Mouse (Mus musculus): ENCODE data around the gene Proser1. TPM values are rescaled to one million over a fixed set of nuclear protein-coding genes. Genes with fewer than 3 reads are reported as not detected.

Proser1 gene
- polyA plus RNA-seq, 1 experiment from 2014 or later: 24.7 TPM

GRCm38 (mm10) chr3:53460106-53460505 lies 3.4 kb upstream of the Proser1 start:
- H3K9me3 ChIP-seq (ENCODE audit: control insufficient read depth, low read length): no peaks in the 10 kb centered on the region
- H3K4me2 ChIP-seq (replicated peaks; ENCODE audit: low read depth, low read length): no peak overlapping the region
- no peak for ATAC-seq (ENCODE audit: low FRiP score, low TSS enrichment)
- no peaks in the 10 kb centered on the region for H3K27me3 ChIP-seq (ENCODE audit: control insufficient read depth, insufficient read depth, low read length)
- H3K36me3 ChIP-seq (ENCODE audit: control insufficient read depth, insufficient read depth, low read length): peaks cover 44% of the 10 kb centered on the region
- H3K27ac ChIP-seq (ENCODE audit: low read depth, low read length): no peak overlapping the region
- H3K4me1 ChIP-seq (ENCODE audit: control insufficient read depth, insufficient read depth, low read length): no peaks in the 10 kb centered on the region; the same call in 1 of the 2 replicates
- WGBS: 84% methylated on average over 9 of the region's 9 CpGs
- H3K4me3 ChIP-seq (ENCODE audit: low read length): no peak overlapping the region
- no peak overlapping the region for H3K9ac ChIP-seq (ENCODE audit: low read depth, low read length)

GRCm38 (mm10) chr3:53462701-53463045 lies 793 bp upstream of the Proser1 start:
- no peaks in the 10 kb centered on the region for H3K9me3 ChIP-seq (ENCODE audit: control insufficient read depth, low read length)
- H3K27me3 ChIP-seq (ENCODE audit: control insufficient read depth, insufficient read depth, low read length): no peaks in the 10 kb centered on the region
- H3K4me3 ChIP-seq (ENCODE audit: low read length): peak overlapping the region; percentile 98
- 5% methylated on average over 9 of the region's 9 CpGs for WGBS
- peak overlapping the region; percentile 93 for H3K9ac ChIP-seq (ENCODE audit: low read depth, low read length)
- peak overlapping the region; percentile 80 for H3K4me2 ChIP-seq (replicated peaks; ENCODE audit: low read depth, low read length)
- no peak; the same call in 1 of the 2 replicates for ATAC-seq (ENCODE audit: low FRiP score, low TSS enrichment)
- H3K4me1 ChIP-seq (ENCODE audit: control insufficient read depth, insufficient read depth, low read length): peaks cover 17% of the 10 kb centered on the region
- H3K36me3 ChIP-seq (ENCODE audit: control insufficient read depth, insufficient read depth, low read length): peaks cover 22% of the 10 kb centered on the region
- peak overlapping the region; percentile 92 for H3K27ac ChIP-seq (ENCODE audit: low read depth, low read length)

GRCm38 (mm10) chr3:53463765-53464114 lies 274 bp downstream of the Proser1 start:
- H3K4me3 ChIP-seq (ENCODE audit: low read length): peak overlapping the region; percentile 98
- no peaks in the 10 kb centered on the region for H3K27me3 ChIP-seq (ENCODE audit: control insufficient read depth, insufficient read depth, low read length)
- ATAC-seq (ENCODE audit: low FRiP score, low TSS enrichment): peak; percentile 53
- H3K4me1 ChIP-seq (ENCODE audit: control insufficient read depth, insufficient read depth, low read length): peaks cover 22% of the 10 kb centered on the region
- H3K27ac ChIP-seq (ENCODE audit: low read depth, low read length): peak overlapping the region; percentile 80
- H3K36me3 ChIP-seq (ENCODE audit: control insufficient read depth, insufficient read depth, low read length): peaks cover 14% of the 10 kb centered on the region; the same call in 1 of the 2 replicates
- H3K9ac ChIP-seq (ENCODE audit: low read depth, low read length): peak overlapping the region; percentile 93
- no peaks in the 10 kb centered on the region for H3K9me3 ChIP-seq (ENCODE audit: control insufficient read depth, low read length)
- H3K4me2 ChIP-seq (replicated peaks; ENCODE audit: low read depth, low read length): peak overlapping the region; percentile 80
- under 1% methylated on average over 35 of the region's 35 CpGs for WGBS

- H3K4me1 ChIP-seq (ENCODE audit: control insufficient read depth, insufficient read depth, low read length): peaks cover 22% of the 10 kb centered on the region
- H3K4me3 ChIP-seq (ENCODE audit: low read length): peak overlapping the region; percentile 98
- no peaks in the 10 kb centered on the region for H3K9me3 ChIP-seq (ENCODE audit: control insufficient read depth, low read length)
- peaks cover 16% of the 10 kb centered on the region for H3K36me3 ChIP-seq (ENCODE audit: control insufficient read depth, insufficient read depth, low read length)
- no peak for ATAC-seq (ENCODE audit: low FRiP score, low TSS enrichment)
- WGBS: under 1% methylated on average over 20 of the region's 20 CpGs
- peak overlapping the region; percentile 80 for H3K4me2 ChIP-seq (replicated peaks; ENCODE audit: low read depth, low read length)
- peak overlapping the region; percentile 80; the same call in 1 of the 2 replicates for H3K27ac ChIP-seq (ENCODE audit: low read depth, low read length)
- no peaks in the 10 kb centered on the region for H3K27me3 ChIP-seq (ENCODE audit: control insufficient read depth, insufficient read depth, low read length)
- H3K9ac ChIP-seq (ENCODE audit: low read depth, low read length): peak overlapping the region; percentile 93
Observed at GRCm38 (mm10) chr3:53464146-53464698, 756 bp downstream of the Proser1 start.

- H3K9me3 ChIP-seq (ENCODE audit: control insufficient read depth, low read length): no peaks in the 10 kb centered on the region
- peak overlapping the region; percentile 80 for H3K4me2 ChIP-seq (replicated peaks; ENCODE audit: low read depth, low read length)
- no peak for ATAC-seq (ENCODE audit: low FRiP score, low TSS enrichment)
- peak overlapping the region; percentile 8; the same call in 1 of the 2 replicates for H3K9ac ChIP-seq (ENCODE audit: low read depth, low read length)
- WGBS: 29% methylated on average over 6 of the region's 6 CpGs
- peak overlapping the region; percentile 98 for H3K4me3 ChIP-seq (ENCODE audit: low read length)
- no peak overlapping the region for H3K27ac ChIP-seq (ENCODE audit: low read depth, low read length)
- peaks cover 14% of the 10 kb centered on the region for H3K36me3 ChIP-seq (ENCODE audit: control insufficient read depth, insufficient read depth, low read length)
- H3K4me1 ChIP-seq (ENCODE audit: control insufficient read depth, insufficient read depth, low read length): peaks cover 22% of the 10 kb centered on the region
- H3K27me3 ChIP-seq (ENCODE audit: control insufficient read depth, insufficient read depth, low read length): no peaks in the 10 kb centered on the region
Observed at GRCm38 (mm10) chr3:53465330-53465729, 1.9 kb downstream of the Proser1 start.

GRCm38 (mm10) chr3:53466481-53466880 lies 3.0 kb downstream of the Proser1 start:
- Histone ChIP-seq H3K27ac (ENCODE audit: low read depth, low read length) (no peak overlapping the region), H3K9me3 (ENCODE audit: control insufficient read depth, low read length) (no peaks in the 10 kb centered on the region), H3K4me1 (ENCODE audit: control insufficient read depth, insufficient read depth, low read length) (peaks cover 22% of the 10 kb centered on the region), H3K27me3 (ENCODE audit: control insufficient read depth, insufficient read depth, low read length) (no peaks in the 10 kb centered on the region), H3K36me3 (ENCODE audit: control insufficient read depth, insufficient read depth, low read length) (peaks cover 20% of the 10 kb centered on the region), H3K4me2 (replicated peaks; ENCODE audit: low read depth, low read length) (peak overlapping the region; percentile 22; the same call in 1 of the 2 replicates), H3K9ac (ENCODE audit: low read depth, low read length) (no peak overlapping the region), H3K4me3 (ENCODE audit: low read length) (no peak overlapping the region; the same call in 1 of the 2 replicates)
- ATAC-seq (ENCODE audit: low FRiP score, low TSS enrichment): no peak
- 75% methylated on average over 9 of the region's 9 CpGs for WGBS

- WGBS: 80% methylated on average over 5 of the region's 5 CpGs
- no peak overlapping the region for H3K9ac ChIP-seq (ENCODE audit: low read depth, low read length)
- H3K27me3 ChIP-seq (ENCODE audit: control insufficient read depth, insufficient read depth, low read length): no peaks in the 10 kb centered on the region
- no peak overlapping the region for H3K27ac ChIP-seq (ENCODE audit: low read depth, low read length)
- H3K4me1 ChIP-seq (ENCODE audit: control insufficient read depth, insufficient read depth, low read length): peaks cover 22% of the 10 kb centered on the region
- H3K4me2 ChIP-seq (replicated peaks; ENCODE audit: low read depth, low read length): no peak overlapping the region
- H3K36me3 ChIP-seq (ENCODE audit: control insufficient read depth, insufficient read depth, low read length): peaks cover 28% of the 10 kb centered on the region
- no peaks in the 10 kb centered on the region for H3K9me3 ChIP-seq (ENCODE audit: control insufficient read depth, low read length)
- H3K4me3 ChIP-seq (ENCODE audit: low read length): no peak overlapping the region
- ATAC-seq (ENCODE audit: low FRiP score, low TSS enrichment): no peak
Observed at GRCm38 (mm10) chr3:53467356-53467755, 3.9 kb downstream of the Proser1 start.

- no peak overlapping the region for H3K4me2 ChIP-seq (replicated peaks; ENCODE audit: low read depth, low read length)
- no peaks in the 10 kb centered on the region for H3K9me3 ChIP-seq (ENCODE audit: control insufficient read depth, low read length)
- H3K4me1 ChIP-seq (ENCODE audit: control insufficient read depth, insufficient read depth, low read length): peaks cover 22% of the 10 kb centered on the region
- no peak for ATAC-seq (ENCODE audit: low FRiP score, low TSS enrichment)
- H3K36me3 ChIP-seq (ENCODE audit: control insufficient read depth, insufficient read depth, low read length): peaks cover 51% of the 10 kb centered on the region
- 95% methylated on average over 5 of the region's 5 CpGs for WGBS
- no peak overlapping the region for H3K27ac ChIP-seq (ENCODE audit: low read depth, low read length)
- H3K4me3 ChIP-seq (ENCODE audit: low read length): no peak overlapping the region
- H3K9ac ChIP-seq (ENCODE audit: low read depth, low read length): no peak overlapping the region
- H3K27me3 ChIP-seq (ENCODE audit: control insufficient read depth, insufficient read depth, low read length): no peaks in the 10 kb centered on the region
Observed at GRCm38 (mm10) chr3:53469650-53470049, 6.2 kb downstream of the Proser1 start.

- Histone ChIP-seq H3K9ac (ENCODE audit: low read depth, low read length) (no peak overlapping the region), H3K27ac (ENCODE audit: low read depth, low read length) (no peak overlapping the region), H3K4me1 (ENCODE audit: control insufficient read depth, insufficient read depth, low read length) (peaks cover 5% of the 10 kb centered on the region; the same call in 1 of the 2 replicates), H3K27me3 (ENCODE audit: control insufficient read depth, insufficient read depth, low read length) (no peaks in the 10 kb centered on the region), H3K36me3 (ENCODE audit: control insufficient read depth, insufficient read depth, low read length) (peaks cover 71% of the 10 kb centered on the region), H3K4me3 (ENCODE audit: low read length) (no peak overlapping the region), H3K4me2 (replicated peaks; ENCODE audit: low read depth, low read length) (no peak overlapping the region), H3K9me3 (ENCODE audit: control insufficient read depth, low read length) (no peaks in the 10 kb centered on the region)
- WGBS: 96% methylated on average over 5 of the region's 5 CpGs
- no peak for ATAC-seq (ENCODE audit: low FRiP score, low TSS enrichment)
Observed at GRCm38 (mm10) chr3:53472061-53472460, 8.6 kb downstream of the Proser1 start.

Data from kidney, embryonic 14.5 days (tissue).